Mouse (Mus musculus) MEL (cell line): ENCODE results near the gene Polr1a. TPM values are rescaled to one million over a fixed set of nuclear protein-coding genes. Genes with fewer than 3 reads are reported as not detected.

Source experiments
- DNase-seq: peaks from one replicate; pipeline ENCODE4 v3.0.0; 2011; ENCODE audit warnings: low read depth, low spot score
- H3K27ac ChIP-seq: 2 replicates; pipeline ENCODE4 v1.5.1; 2012; ENCODE audit warnings: low read depth, mild to moderate bottlenecking, control low read depth, low read length, moderate library complexity; ENCODE audit not compliant: control insufficient read depth
- H3K27me3 ChIP-seq, 2 experiments: fragments of 150-350 bp in 1 of 2; sonication (generic) in 1 of 2; 2 replicates each; pipeline ENCODE4 v1.6.1; 2012; ENCODE audit warnings: low read length in 2 of 2, mild to moderate bottlenecking in 2 of 2, improper control_type of control experiment in 1 of 2, moderate library complexity in 1 of 2; ENCODE audit not compliant: insufficient read depth in 2 of 2, control insufficient read depth in 1 of 2
- H3K36me3 ChIP-seq, 2 experiments: 2 replicates each; pipeline ENCODE4 v1.6.1; 2012 to 2014; ENCODE audit warnings: low read length in 2 of 2, improper control_type of control experiment in 1 of 2, inconsistent platforms in 1 of 2, mild to moderate bottlenecking in 1 of 2; ENCODE audit not compliant: insufficient read depth in 2 of 2, control insufficient read depth in 1 of 2
- H3K4me1 ChIP-seq, 2 experiments: fragments of 150-350 bp in 1 of 2; sonication (generic) in 1 of 2; 2 replicates each; pipeline ENCODE4 v1.6.1; 2012; ENCODE audit warnings: low read length in 2 of 2, improper control_type of control experiment in 1 of 2, mild to moderate bottlenecking in 1 of 2; ENCODE audit not compliant: insufficient read depth in 2 of 2, control insufficient read depth in 1 of 2
- H3K4me3 ChIP-seq, 2 experiments: fragments of 150-350 bp in 1 of 2; sonication (generic) in 1 of 2; 2 replicates each; pipeline ENCODE4 v1.5.1; 2012; ENCODE audit warnings: low read depth in 2 of 2, low read length in 2 of 2, mild to moderate bottlenecking in 2 of 2, moderate library complexity in 2 of 2, control low read depth in 1 of 2, improper control_type of control experiment in 1 of 2; ENCODE audit not compliant: control insufficient read depth in 1 of 2, insufficient read depth in 1 of 2
- H3K79me2 ChIP-seq: 2 replicates; pipeline ENCODE4 v1.6.1; 2012; ENCODE audit warnings: mild to moderate bottlenecking, low read length, moderate library complexity; ENCODE audit not compliant: control insufficient read depth, poor library complexity, insufficient read depth
- H3K9ac ChIP-seq: 2 replicates; pipeline ENCODE4 v1.6.1; 2012; ENCODE audit warnings: low read depth, mild to moderate bottlenecking, control low read depth, low read length, moderate library complexity; ENCODE audit not compliant: control insufficient read depth, poor library complexity, severe bottlenecking
- H3K9me3 ChIP-seq: fragments of 150-350 bp; sonication (generic); replicated peaks from 2 replicates; pipeline ENCODE4 v1.6.1; 2012; ENCODE audit warnings: mild to moderate bottlenecking, low read length, improper control_type of control experiment, moderate library complexity; ENCODE audit not compliant: insufficient read depth
- CTCF ChIP-seq, 3 experiments: IDR thresholded peaks in 2 of 3; conservative IDR thresholded peaks in 1 of 3; 2 replicates each; pipeline ENCODE4 v1.5.1; 2011 to 2012; ENCODE audit warnings: low read length in 3 of 3, low read depth in 2 of 3, mild to moderate bottlenecking in 2 of 3, improper control_type of control experiment in 1 of 3, inconsistent platforms in 1 of 3, mixed read lengths in 1 of 3, moderate library complexity in 1 of 3; ENCODE audit not compliant: control insufficient read depth in 1 of 3, insufficient read depth in 1 of 3, poor library complexity in 1 of 3, severe bottlenecking in 1 of 3
- EP300 ChIP-seq, 2 experiments: IDR thresholded peaks; 2 replicates each; pipeline ENCODE4 v1.6.1; 2011; ENCODE audit warnings: improper control_type of control experiment in 2 of 2, low read length in 2 of 2, low read depth in 1 of 2, mild to moderate bottlenecking in 1 of 2
- ETS1 ChIP-seq: IDR thresholded peaks from 2 replicates; pipeline ENCODE4 v1.6.1; 2012; ENCODE audit warnings: low read depth, mild to moderate bottlenecking, inconsistent platforms, low read length, improper control_type of control experiment, moderate library complexity
- GATA1 ChIP-seq: IDR thresholded peaks from 2 replicates; pipeline ENCODE4 v1.6.1; 2011; ENCODE audit warnings: low read depth, low read length, improper control_type of control experiment
- JUND ChIP-seq: IDR thresholded peaks from 2 replicates; pipeline ENCODE4 v1.6.1; 2011; ENCODE audit warnings: low read depth, mild to moderate bottlenecking, improper control_type of control experiment, low read length
- MAFK ChIP-seq: IDR thresholded peaks from 2 replicates; pipeline ENCODE4 v1.6.1; 2011; ENCODE audit warnings: low read depth, mild to moderate bottlenecking, low read length, improper control_type of control experiment, borderline replicate concordance
- MAX ChIP-seq: IDR thresholded peaks from 2 replicates; pipeline ENCODE4 v1.6.1; 2011; ENCODE audit warnings: low read length, improper control_type of control experiment
- MEF2A ChIP-seq: IDR thresholded peaks from 2 replicates; pipeline ENCODE4 v1.6.1; 2014; ENCODE audit warnings: low read depth, mild to moderate bottlenecking, inconsistent platforms, low read length, improper control_type of control experiment; ENCODE audit not compliant: poor library complexity, insufficient replicate concordance, severe bottlenecking; ENCODE audit errors: extremely low read depth
- MXI1 ChIP-seq: IDR thresholded peaks from 2 replicates; pipeline ENCODE4 v1.6.1; 2011; ENCODE audit warnings: mild to moderate bottlenecking, low read depth, low read length, improper control_type of control experiment
- NELFE ChIP-seq: IDR thresholded peaks from 2 replicates; pipeline ENCODE4 v1.6.1; 2011; ENCODE audit warnings: low read depth, low read length, improper control_type of control experiment
- POLR2AphosphoS2 ChIP-seq: IDR thresholded peaks from 2 replicates; pipeline ENCODE4 v1.6.1; 2011; ENCODE audit warnings: low read length, improper control_type of control experiment
- RCOR1 ChIP-seq: IDR thresholded peaks from 2 replicates; pipeline ENCODE4 v1.6.1; 2012; ENCODE audit warnings: low read depth, mild to moderate bottlenecking, inconsistent platforms, low read length, improper control_type of control experiment
- SIN3A ChIP-seq: IDR thresholded peaks from 2 replicates; pipeline ENCODE4 v1.6.1; 2012; ENCODE audit warnings: low read length, improper control_type of control experiment, inconsistent platforms
- SMC3 ChIP-seq: IDR thresholded peaks from 2 replicates; pipeline ENCODE4 v1.6.1; 2011; ENCODE audit warnings: low read depth, low read length, improper control_type of control experiment
- TAL1 ChIP-seq: IDR thresholded peaks from 2 replicates; pipeline ENCODE4 v1.6.1; 2012; ENCODE audit warnings: mild to moderate bottlenecking, inconsistent platforms, low read length, moderate library complexity, mixed read lengths
- TCF12 ChIP-seq: IDR thresholded peaks from 2 replicates; pipeline ENCODE4 v1.6.1; 2014; ENCODE audit warnings: low read depth, mild to moderate bottlenecking, inconsistent platforms, low read length, improper control_type of control experiment, moderate library complexity
- UBTF ChIP-seq: IDR thresholded peaks from 2 replicates; pipeline ENCODE4 v1.6.1; 2012; ENCODE audit warnings: low read depth, mild to moderate bottlenecking, inconsistent platforms, low read length, improper control_type of control experiment, moderate library complexity, borderline replicate concordance; ENCODE audit not compliant: insufficient read depth
- USF1 ChIP-seq: IDR thresholded peaks from 2 replicates; pipeline ENCODE4 v1.6.1; 2014; ENCODE audit warnings: low read depth, mild to moderate bottlenecking, inconsistent platforms, low read length, improper control_type of control experiment, moderate library complexity
- ZC3H11A ChIP-seq: IDR thresholded peaks from 2 replicates; pipeline ENCODE4 v1.6.1; 2012; ENCODE audit warnings: low read depth, mild to moderate bottlenecking, inconsistent platforms, low read length, improper control_type of control experiment
- ZKSCAN1 ChIP-seq: IDR thresholded peaks from 2 replicates; pipeline ENCODE4 v1.6.1; 2012; ENCODE audit warnings: low read depth, mild to moderate bottlenecking, inconsistent platforms, low read length, improper control_type of control experiment, moderate library complexity
- ZNF384 ChIP-seq: IDR thresholded peaks from 2 replicates; pipeline ENCODE4 v1.6.1; 2012; ENCODE audit warnings: low read depth, mild to moderate bottlenecking, inconsistent platforms, low read length, improper control_type of control experiment
- polyA plus RNA-seq, 2 experiments: library from polyadenylated mRNA; stranded (reverse) in 1 of 2; unstranded in 1 of 2; fragments of >175 nt in 1 of 2; fragments of >200 nt in 1 of 2; gene quantifications; 2 replicates each; pipeline versions ENCODE4 v1.2.1 to v1.2.4; 2012; ENCODE audit warnings: low replicate concordance in 2 of 2, low read depth in 1 of 2; ENCODE audit not compliant: insufficient read length in 2 of 2, insufficient read depth in 1 of 2, missing spikeins in 1 of 2
- total RNA-seq: library from RNA; depleted of rRNA; stranded (reverse); fragments of 300-350 nt; gene quantifications from 2 replicates; pipeline ENCODE4 v1.2.3, GENCODE M21; 2012

The Polr1a gene
- total and polyA plus RNA-seq, 3 experiments, result 68.4 to 211 (median 105) TPM

- TF ChIP-seq JUND (no peak), RCOR1 (peak; percentile 90), SIN3A (peak; percentile 43; the same call in 1 of the 2 replicates), SMC3 (no peak), MEF2A (no peak), MAFK (peak; percentile 38; the same call in 1 of the 2 replicates), CTCF (IDR thresholded peaks at IDR 0.05 in 2 of 3, conservative IDR thresholded peaks at IDR 0.05 in 1 of 3; ENCODE audit: control insufficient read depth in 1 of 3, insufficient read depth in 1 of 3, low read depth in 2 of 3, low read length in 3 of 3, poor library complexity in 1 of 3, severe bottlenecking in 1 of 3) (0 out of 6 replicates have a peak, but pooled peaks of 1 of the 3 experiments have one; percentile 3), ZNF384 (peak; percentile 88), USF1 (no peak), POLR2AphosphoS2 (peak; percentile 61; the same call in 1 of the 2 replicates), ETS1 (peak; percentile 57), EP300 (IDR thresholded peaks at IDR 0.05; ENCODE audit: low read depth in 1 of 2, low read length in 2 of 2) (peak; percentile 65 to 77; a peak in 3 of 4 replicates), GATA1 (peak; percentile 39; the same call in 1 of the 2 replicates)
- H3K4me3 ChIP-seq, result no peak overlapping the region
- DNase-seq, result peak; percentile 61
- peaks cover 10 to 11% of the 10 kb centered on the region in 2 experiments for H3K4me1 ChIP-seq
- H3K36me3 ChIP-seq, result peaks cover 17 to 27% of the 10 kb centered on the region in 2 experiments
- no peak overlapping the region for H3K9ac ChIP-seq
- H3K79me2 ChIP-seq, result no peaks in the 10 kb centered on the region
- no peaks in the 10 kb centered on the region for H3K27me3 ChIP-seq
- peak overlapping the region; percentile 58; the same call in 1 of the 2 replicates for H3K27ac ChIP-seq
- no peaks in the 10 kb centered on the region for H3K9me3 ChIP-seq
These were observed 30.7 kb upstream of the Polr1a start for GRCm38 (mm10) chr6:71877965-71878760.

- TF ChIP-seq MAX (no peak), ETS1 (no peak), ZKSCAN1 (no peak), MAFK (no peak), USF1 (no peak), UBTF (no peak), TCF12 (no peak), ZC3H11A (no peak), ZNF384 (no peak), NELFE (no peak), MXI1 (no peak), TAL1 (no peak)
- TF ChIP-seq, all 39 proteins: peak for 0
- no peaks in the 10 kb centered on the region for H3K79me2 ChIP-seq
- H3K9me3 ChIP-seq, result no peaks in the 10 kb centered on the region
- DNase-seq, result no peak
- peaks cover 0 to 70% of the 10 kb centered on the region in 2 experiments; a peak in 3 of 4 replicates for H3K36me3 ChIP-seq
- H3K4me3 ChIP-seq, result no peak overlapping the region
- no peaks in the 10 kb centered on the region for H3K27me3 ChIP-seq
- H3K9ac ChIP-seq, result no peak overlapping the region
- H3K27ac ChIP-seq, result no peak overlapping the region
- H3K4me1 ChIP-seq, result no peaks in the 10 kb centered on the region
These were observed 15.6 kb upstream of the Polr1a start for GRCm38 (mm10) chr6:71893263-71893662.
